Mouse (Mus musculus) neural tube, embryonic 13.5 days (tissue): Measurements from ENCODE around the gene Dph1. TPM values are rescaled to one million over a fixed set of nuclear protein-coding genes. Genes with fewer than 3 reads are reported as not detected.

Experiments
- ATAC-seq: fragments of 200-750 bp; cut with Nextera tagmentation; 2 replicates; pipeline ENCODE4 v1.8.0; 2017; ENCODE audit warnings: low read depth, mild to moderate bottlenecking, moderate TSS enrichment, moderate library complexity
- H3K27ac ChIP-seq: fragments of 300-500 bp; sonication (generic); replicated peaks from 2 replicates; pipeline ENCODE4 v1.5.1; 2015; ENCODE audit warnings: moderate library complexity, mild to moderate bottlenecking, inconsistent platforms
- H3K27me3 ChIP-seq: fragments of 300-500 bp; sonication (generic); 2 replicates; pipeline ENCODE4 v1.6.1; 2015; ENCODE audit warnings: mild to moderate bottlenecking, inconsistent platforms
- H3K36me3 ChIP-seq: fragments of 300-500 bp; sonication (generic); 2 replicates; pipeline ENCODE4 v1.6.1; 2015; ENCODE audit warnings: mild to moderate bottlenecking, inconsistent platforms
- H3K4me1 ChIP-seq: fragments of 300-500 bp; sonication (generic); replicated peaks from 2 replicates; pipeline ENCODE4 v1.6.1; 2015; ENCODE audit warnings: inconsistent platforms
- H3K4me2 ChIP-seq: fragments of 300-500 bp; sonication (generic); 2 replicates; pipeline ENCODE4 v1.6.1; 2015; ENCODE audit warnings: inconsistent platforms, mild to moderate bottlenecking, moderate library complexity
- H3K4me3 ChIP-seq: fragments of 300-500 bp; sonication (generic); 2 replicates; pipeline ENCODE4 v1.5.1; 2015; ENCODE audit warnings: mild to moderate bottlenecking, inconsistent platforms
- H3K9ac ChIP-seq: fragments of 300-500 bp; sonication (generic); 2 replicates; pipeline ENCODE4 v1.6.1; 2015; ENCODE audit warnings: moderate library complexity, mild to moderate bottlenecking, inconsistent platforms
- H3K9me3 ChIP-seq: fragments of 300-500 bp; sonication (generic); 2 replicates; pipeline ENCODE4 v1.6.1; 2016; ENCODE audit warnings: inconsistent platforms
- WGBS: fragments of 180-500 bp; shearing (Covaris S2); methylation state at CpG from one replicate; pipeline ENCODE4 v1.1.7; 2015; 5-methylcytosine and 5-hydroxymethylcytosine counted together
- polyA plus RNA-seq: library from polyadenylated mRNA; unstranded; fragments of >200 nt; fragmentation: Nextera tagmentation; extraction: Ambion mirVana; gene quantifications from 2 replicates; pipeline ENCODE4 v1.2.1, GENCODE M21; 2015

Dph1 gene
- polyA plus RNA-seq, 1 experiment from 2014 or later, result 15.0 TPM

GRCm38 (mm10) chr11:75214081-75214950, 23.3 kb upstream of the Dph1 start:
- Histone ChIP-seq H3K4me3 (peak overlapping the region; percentile 28), H3K4me2 (peak overlapping the region; percentile 59), H3K9me3 (no peaks in the 10 kb centered on the region), H3K4me1 (peaks cover 59% of the 10 kb centered on the region), H3K27ac (peak overlapping the region; percentile 74), H3K9ac (peak overlapping the region; percentile 60), H3K36me3 (no peaks in the 10 kb centered on the region), H3K27me3 (0 out of 2 replicates have a peak, but pooled peaks cover 4% of the 10 kb centered on the region)
- 19% methylated on average over 13 of the region's 13 CpGs for WGBS
- peak; percentile 14; the same call in 1 of the 2 replicates for ATAC-seq

- Histone ChIP-seq H3K4me2 (peak overlapping the region; percentile 59), H3K9me3 (no peaks in the 10 kb centered on the region), H3K36me3 (no peaks in the 10 kb centered on the region), H3K4me1 (peaks cover 59% of the 10 kb centered on the region), H3K27me3 (0 out of 2 replicates have a peak, but pooled peaks cover 4% of the 10 kb centered on the region), H3K9ac (peak overlapping the region; percentile 60), H3K4me3 (peak overlapping the region; percentile 28), H3K27ac (peak overlapping the region; percentile 74)
- whole genome bisulfite sequencing, result 2% methylated on average over 35 of the region's 35 CpGs
- peak; percentile 69 for ATAC-seq
Measured at GRCm38 (mm10) chr11:75213372-75214080, 22.5 kb upstream of the Dph1 start.

- Histone ChIP-seq H3K4me3 (no peak overlapping the region), H3K4me2 (no peak overlapping the region), H3K27ac (peak overlapping the region; percentile 70; the same call in 1 of the 2 replicates), H3K4me1 (peaks cover 59% of the 10 kb centered on the region), H3K36me3 (no peaks in the 10 kb centered on the region), H3K9ac (no peak overlapping the region), H3K27me3 (0 out of 2 replicates have a peak, but pooled peaks cover 4% of the 10 kb centered on the region), H3K9me3 (no peaks in the 10 kb centered on the region)
- WGBS, result 52% methylated on average over 1 of the region's 3 CpGs
- no peak; the same call in 1 of the 2 replicates for ATAC-seq
Measured at GRCm38 (mm10) chr11:75212876-75213275, 21.8 kb upstream of the Dph1 start.

- Histone ChIP-seq H3K4me2 (no peak overlapping the region), H3K27ac (peak overlapping the region; percentile 70; the same call in 1 of the 2 replicates), H3K36me3 (no peaks in the 10 kb centered on the region), H3K9ac (peak overlapping the region; percentile 52), H3K4me1 (peaks cover 59% of the 10 kb centered on the region), H3K27me3 (0 out of 2 replicates have a peak, but pooled peaks cover 4% of the 10 kb centered on the region), H3K4me3 (no peak overlapping the region), H3K9me3 (no peaks in the 10 kb centered on the region)
- no peak for ATAC-seq
- WGBS, result 43% methylated on average over 8 of the region's 8 CpGs
Measured at GRCm38 (mm10) chr11:75212031-75212667, 21.1 kb upstream of the Dph1 start.

- ATAC-seq, result no peak
- no peak overlapping the region for H3K9ac ChIP-seq
- no peak overlapping the region for H3K4me2 ChIP-seq
- H3K36me3 ChIP-seq, result no peaks in the 10 kb centered on the region
- WGBS, result 60% methylated on average over 6 of the region's 6 CpGs
- 0 out of 2 replicates have a peak, but pooled peaks cover 4% of the 10 kb centered on the region for H3K27me3 ChIP-seq
- no peak overlapping the region for H3K27ac ChIP-seq
- peaks cover 53% of the 10 kb centered on the region for H3K4me1 ChIP-seq
- H3K9me3 ChIP-seq, result no peaks in the 10 kb centered on the region
- no peak overlapping the region for H3K4me3 ChIP-seq
Measured at GRCm38 (mm10) chr11:75210755-75211154, 19.7 kb upstream of the Dph1 start.

- H3K27ac ChIP-seq, result no peak overlapping the region
- no peaks in the 10 kb centered on the region for H3K36me3 ChIP-seq
- H3K4me3 ChIP-seq, result no peak overlapping the region
- WGBS, result 67% methylated on average over 4 of the region's 4 CpGs
- H3K9ac ChIP-seq, result peak overlapping the region; percentile 26; the same call in 1 of the 2 replicates
- ATAC-seq, result no peak
- H3K27me3 ChIP-seq, result no peaks in the 10 kb centered on the region
- H3K9me3 ChIP-seq, result no peaks in the 10 kb centered on the region
- no peak overlapping the region for H3K4me2 ChIP-seq
- H3K4me1 ChIP-seq, result peaks cover 47% of the 10 kb centered on the region
Measured at GRCm38 (mm10) chr11:75210093-75210492, 19.1 kb upstream of the Dph1 start.

GRCm38 (mm10) chr11:75209363-75209762, 18.3 kb upstream of the Dph1 start:
- WGBS, result 56% methylated on average over 4 of the region's 4 CpGs
- H3K9me3 ChIP-seq, result no peaks in the 10 kb centered on the region
- no peak overlapping the region for H3K4me3 ChIP-seq
- no peaks in the 10 kb centered on the region for H3K27me3 ChIP-seq
- peaks cover 42% of the 10 kb centered on the region for H3K4me1 ChIP-seq
- H3K27ac ChIP-seq, result no peak overlapping the region
- H3K9ac ChIP-seq, result no peak overlapping the region
- no peaks in the 10 kb centered on the region for H3K36me3 ChIP-seq
- ATAC-seq, result no peak
- no peak overlapping the region for H3K4me2 ChIP-seq

- Histone ChIP-seq H3K9me3 (no peaks in the 10 kb centered on the region), H3K27ac (no peak overlapping the region), H3K27me3 (no peaks in the 10 kb centered on the region), H3K9ac (no peak overlapping the region), H3K4me3 (no peak overlapping the region), H3K36me3 (no peaks in the 10 kb centered on the region), H3K4me1 (peaks cover 26% of the 10 kb centered on the region), H3K4me2 (no peak overlapping the region)
- 83% methylated on average over 4 of the region's 4 CpGs for WGBS
- ATAC-seq, result no peak
Measured at GRCm38 (mm10) chr11:75206347-75206746, 15.3 kb upstream of the Dph1 start.

- Histone ChIP-seq H3K4me2 (no peak overlapping the region), H3K36me3 (no peaks in the 10 kb centered on the region), H3K4me1 (peaks cover 23% of the 10 kb centered on the region), H3K27me3 (peaks cover 6% of the 10 kb centered on the region; the same call in 1 of the 2 replicates), H3K27ac (no peak overlapping the region), H3K4me3 (no peak overlapping the region), H3K9me3 (no peaks in the 10 kb centered on the region), H3K9ac (0 out of 2 replicates have a peak overlapping the region, but pooled peaks have one; percentile 26)
- 46% methylated on average over 9 of the region's 9 CpGs for WGBS
- ATAC-seq, result no peak
Measured at GRCm38 (mm10) chr11:75204472-75204871, 13.4 kb upstream of the Dph1 start.

GRCm38 (mm10) chr11:75203926-75204325, 12.9 kb upstream of the Dph1 start:
- H3K27me3 ChIP-seq, result peaks cover 7% of the 10 kb centered on the region; the same call in 1 of the 2 replicates
- no peak for ATAC-seq
- H3K9ac ChIP-seq, result no peak overlapping the region
- no peak overlapping the region for H3K4me2 ChIP-seq
- H3K4me1 ChIP-seq, result peaks cover 23% of the 10 kb centered on the region
- H3K4me3 ChIP-seq, result no peak overlapping the region
- H3K9me3 ChIP-seq, result no peaks in the 10 kb centered on the region
- 83% methylated on average over 4 of the region's 4 CpGs for WGBS
- no peaks in the 10 kb centered on the region for H3K36me3 ChIP-seq
- H3K27ac ChIP-seq, result no peak overlapping the region

- H3K9ac ChIP-seq, result 0 out of 2 replicates have a peak overlapping the region, but pooled peaks have one; percentile 0
- no peak overlapping the region for H3K4me3 ChIP-seq
- peaks cover 29% of the 10 kb centered on the region for H3K4me1 ChIP-seq
- WGBS, result 62% methylated on average over 8 of the region's 8 CpGs
- H3K4me2 ChIP-seq, result no peak overlapping the region
- peaks cover 14% of the 10 kb centered on the region; the same call in 1 of the 2 replicates for H3K27me3 ChIP-seq
- no peak for ATAC-seq
- H3K36me3 ChIP-seq, result no peaks in the 10 kb centered on the region
- no peaks in the 10 kb centered on the region for H3K9me3 ChIP-seq
- H3K27ac ChIP-seq, result no peak overlapping the region; the same call in 1 of the 2 replicates
Measured at GRCm38 (mm10) chr11:75201721-75202120, 10.7 kb upstream of the Dph1 start.
